Mouse (Mus musculus): Measurements from ENCODE around the gene Lasp1. TPM values are rescaled to one million over a fixed set of nuclear protein-coding genes. Genes with fewer than 3 reads are reported as not detected.

The Lasp1 gene
- total and polyA plus RNA-seq, 3 experiments = 28.2 to 31.6 (median 31.1) TPM

GRCm38 (mm10) chr11:97798083-97798435, 741 bp upstream of the Lasp1 start:
- H3K27me3 ChIP-seq (ENCODE audit: control insufficient read depth, insufficient read depth, low read length) = no peaks in the 10 kb centered on the region
- no peak for DNase-seq
- no peaks in the 10 kb centered on the region for H3K79me2 ChIP-seq (replicated peaks; ENCODE audit: control insufficient read depth, insufficient read depth, low read length)
- H3K27ac ChIP-seq = no peak overlapping the region; the same call in none of the 2 replicates
- no peak for TF ChIP-seq POLR2A (IDR thresholded peaks at IDR 0.05; ENCODE audit: insufficient read depth, low read depth, low read length)
- no peak for TF ChIP-seq EP300 (IDR thresholded peaks at IDR 0.05; ENCODE audit: insufficient read depth, low read depth, low read length)
- TF ChIP-seq CTCF (IDR thresholded peaks at IDR 0.05) = no peak
- H3K4me1 ChIP-seq (ENCODE audit: control insufficient read depth, insufficient read depth, low read length) = peaks cover 9% of the 10 kb centered on the region
- no peak overlapping the region for H3K9ac ChIP-seq (ENCODE audit: low read depth, low read length)
- H3K36me3 ChIP-seq (ENCODE audit: control insufficient read depth, insufficient read depth, low read length) = 0 out of 2 replicates have a peak, but pooled peaks cover under 1% of the 10 kb centered on the region
- intact Hi-C loops (cut with DNase I) = no loop called here
- H3K4me3 ChIP-seq = no peak overlapping the region
- WGBS = 68% methylated on average over 8 of the region's 8 CpGs

GRCm38 (mm10) chr11:97799146-97799993, 570 bp downstream of the Lasp1 start:
- intact Hi-C loops (cut with DNase I) = no loop called here
- under 1% methylated on average over 71 of the region's 71 CpGs for WGBS
- Histone ChIP-seq H3K9ac (ENCODE audit: low read depth, low read length) (peak overlapping the region; percentile 90), H3K27me3 (ENCODE audit: control insufficient read depth, insufficient read depth, low read length) (no peaks in the 10 kb centered on the region), H3K4me3 (peak overlapping the region; percentile 99), H3K36me3 (ENCODE audit: control insufficient read depth, insufficient read depth, low read length) (peaks cover 3% of the 10 kb centered on the region), H3K79me2 (replicated peaks; ENCODE audit: control insufficient read depth, insufficient read depth, low read length) (no peaks in the 10 kb centered on the region), H3K4me1 (ENCODE audit: control insufficient read depth, insufficient read depth, low read length) (peaks cover 14% of the 10 kb centered on the region), H3K27ac (peak overlapping the region; percentile 99)
- no peak for TF ChIP-seq CTCF (IDR thresholded peaks at IDR 0.05)
- TF ChIP-seq POLR2A (IDR thresholded peaks at IDR 0.05; ENCODE audit: insufficient read depth, low read depth, low read length) = peak; percentile 92
- TF ChIP-seq EP300 (IDR thresholded peaks at IDR 0.05; ENCODE audit: insufficient read depth, low read depth, low read length) = no peak
- DNase-seq = peak; percentile 92 to 93

GRCm38 (mm10) chr11:97799994-97800690, 1.3 kb downstream of the Lasp1 start:
- Histone ChIP-seq H3K27me3 (ENCODE audit: control insufficient read depth, insufficient read depth, low read length) (no peaks in the 10 kb centered on the region), H3K27ac (peak overlapping the region; percentile 99), H3K4me3 (peak overlapping the region; percentile 99), H3K4me1 (ENCODE audit: control insufficient read depth, insufficient read depth, low read length) (peaks cover 19% of the 10 kb centered on the region), H3K79me2 (replicated peaks; ENCODE audit: control insufficient read depth, insufficient read depth, low read length) (no peaks in the 10 kb centered on the region), H3K9ac (ENCODE audit: low read depth, low read length) (peak overlapping the region; percentile 90), H3K36me3 (ENCODE audit: control insufficient read depth, insufficient read depth, low read length) (peaks cover 9% of the 10 kb centered on the region)
- peak; percentile 86 to 91 for DNase-seq
- WGBS = 1% methylated on average over 32 of the region's 43 CpGs
- intact Hi-C loops (cut with DNase I) = loop anchor here (2.0 kb wide), 2 partner anchors 17 to 41 kb away; partner anchors contain the start of gene B230217C12Rik
- TF ChIP-seq CTCF (IDR thresholded peaks at IDR 0.05) = no peak
- 0 out of 2 replicates have a peak, but pooled peaks have one; percentile 7 for TF ChIP-seq EP300 (IDR thresholded peaks at IDR 0.05; ENCODE audit: insufficient read depth, low read depth, low read length)
- TF ChIP-seq POLR2A (IDR thresholded peaks at IDR 0.05; ENCODE audit: insufficient read depth, low read depth, low read length) = peak; percentile 56; the same call in 1 of the 2 replicates

GRCm38 (mm10) chr11:97800691-97801408, 2.0 kb downstream of the Lasp1 start:
- Histone ChIP-seq H3K4me3 (peak overlapping the region; percentile 99), H3K79me2 (replicated peaks; ENCODE audit: control insufficient read depth, insufficient read depth, low read length) (no peaks in the 10 kb centered on the region), H3K27ac (peak overlapping the region; percentile 99), H3K36me3 (ENCODE audit: control insufficient read depth, insufficient read depth, low read length) (peaks cover 9% of the 10 kb centered on the region), H3K9ac (ENCODE audit: low read depth, low read length) (peak overlapping the region; percentile 78), H3K27me3 (ENCODE audit: control insufficient read depth, insufficient read depth, low read length) (no peaks in the 10 kb centered on the region), H3K4me1 (ENCODE audit: control insufficient read depth, insufficient read depth, low read length) (peaks cover 22% of the 10 kb centered on the region)
- intact Hi-C loops (cut with DNase I) = loop anchor here (2.0 kb wide), 2 partner anchors 16 to 40 kb away; partner anchors contain the start of gene B230217C12Rik
- peak in 1 of 2 experiments; percentile 40 for DNase-seq
- WGBS = 9% methylated on average over 17 of the region's 17 CpGs
- TF ChIP-seq EP300 (IDR thresholded peaks at IDR 0.05; ENCODE audit: insufficient read depth, low read depth, low read length) (no peak), POLR2A (IDR thresholded peaks at IDR 0.05; ENCODE audit: insufficient read depth, low read depth, low read length) (no peak), CTCF (IDR thresholded peaks at IDR 0.05) (no peak)

- TF ChIP-seq EP300 (IDR thresholded peaks at IDR 0.05; ENCODE audit: insufficient read depth, low read depth, low read length) = no peak
- TF ChIP-seq POLR2A (IDR thresholded peaks at IDR 0.05; ENCODE audit: insufficient read depth, low read depth, low read length) = no peak
- peak; percentile 58 for TF ChIP-seq CTCF (IDR thresholded peaks at IDR 0.05)
- Histone ChIP-seq H3K4me1 (ENCODE audit: control insufficient read depth, insufficient read depth, low read length) (peaks cover 29% of the 10 kb centered on the region), H3K27ac (peak overlapping the region; percentile 99), H3K27me3 (ENCODE audit: control insufficient read depth, insufficient read depth, low read length) (no peaks in the 10 kb centered on the region), H3K4me3 (peak overlapping the region; percentile 99), H3K79me2 (replicated peaks; ENCODE audit: control insufficient read depth, insufficient read depth, low read length) (no peaks in the 10 kb centered on the region), H3K36me3 (ENCODE audit: control insufficient read depth, insufficient read depth, low read length) (peaks cover 9% of the 10 kb centered on the region), H3K9ac (ENCODE audit: low read depth, low read length) (0 out of 2 replicates have a peak overlapping the region, but pooled peaks have one; percentile 23)
- intact Hi-C loops (cut with DNase I) = loop anchor here (2.0 kb wide), 2 partner anchors 15 to 39 kb away; partner anchors contain the start of gene B230217C12Rik
- DNase-seq = peak in 1 of 2 experiments; percentile 47
- 33% methylated on average over 8 of the region's 8 CpGs for WGBS
Observed at GRCm38 (mm10) chr11:97801409-97802193, 2.8 kb downstream of the Lasp1 start.
